Mouse (Mus musculus) lung, adult 2 months (tissue): ENCODE results near the gene Tra2b.

Source experiments
- CTCF ChIP-seq: fragments of 200-500 bp; IDR thresholded peaks from 2 replicates; pipeline ENCODE4 v1.5.1; 2011; ENCODE audit warnings: mild to moderate bottlenecking, low read length, control low read depth; ENCODE audit not compliant: insufficient read depth
- POLR2A ChIP-seq: fragments of 200-500 bp; IDR thresholded peaks from 2 replicates; pipeline ENCODE4 v1.6.1; 2011; ENCODE audit warnings: low read depth, mild to moderate bottlenecking, control low read depth, low read length, borderline replicate concordance; ENCODE audit errors: extremely low read depth

DNA sequence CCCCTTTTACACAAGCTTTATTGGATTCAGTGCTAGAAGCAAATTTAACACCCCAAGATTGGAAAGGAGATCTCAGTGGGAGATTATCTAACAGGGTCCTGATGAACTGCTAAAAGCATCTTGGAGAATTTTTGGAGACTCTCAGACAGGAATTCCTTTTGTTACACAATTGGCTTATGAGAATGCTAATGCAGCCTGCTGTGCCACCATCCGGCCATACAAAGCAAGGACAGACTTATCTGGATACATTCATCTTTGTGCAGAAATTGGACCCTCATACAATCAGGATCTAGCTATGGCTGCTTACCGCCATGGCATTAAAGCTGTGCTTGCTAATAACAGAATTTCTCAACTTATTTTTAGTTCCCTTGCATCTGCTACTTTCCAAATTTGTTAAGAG lies 23.8 kb upstream of the Tra2b start:
- TF ChIP-seq POLR2A (no peak), CTCF (no peak)
